Mouse (Mus musculus): ENCODE results near the gene Dnah14.
A peak's percentile ranks its signal among the peaks of the same experiment; 100 is the strongest.

- peak; percentile 90 for TF ChIP-seq CTCF (IDR thresholded peaks at IDR 0.05; ENCODE audit: extremely low read depth, insufficient read depth, low read length)
- TF ChIP-seq POLR2A (IDR thresholded peaks at IDR 0.05; ENCODE audit: extremely low read depth, insufficient read depth, low read length), result no peak
Observed at GRCm38 (mm10) chr1:181545044-181545772, 31.2 kb upstream of the Dnah14 start.
